Mouse (Mus musculus) left cerebral cortex, adult 9 months (tissue): ENCODE measurements at regions not wholly inside any gene's neighbourhood (a gene's known extent, or its start where the extent isn't known, plus 50 kb on each side); places are given as distances from the start of the nearest gene placed in this dataset.
A peak's percentile ranks its signal among the peaks of the same experiment; 100 is the strongest.

Source experiments
- DNase-seq, 2 experiments: peaks; one replicate each; pipeline ENCODE4 v3.0.0; 2022; ENCODE audit warnings: low spot score in 2 of 2

- DNase-seq, result peak; percentile 15 to 31
Measured at GRCm38 (mm10) chr3:42286471-42286870, 544.1 kb downstream of the D3Ertd751e start.

GRCm38 (mm10) chr3:42312424-42312823, 570.0 kb downstream of the D3Ertd751e start:
- no peak for DNase-seq

GRCm38 (mm10) chr3:42327708-42328107, 585.3 kb downstream of the D3Ertd751e start:
- DNase-seq, result no peak

- DNase-seq, result peak in 1 of 2 experiments; percentile 15
Measured at GRCm38 (mm10) chr3:42342806-42343205, 600.4 kb downstream of the D3Ertd751e start.

GRCm38 (mm10) chr3:42376785-42377184, 634.4 kb downstream of the D3Ertd751e start:
- peak in 1 of 2 experiments; percentile 19 for DNase-seq

- DNase-seq, result peak; percentile 19 to 37
Measured at GRCm38 (mm10) chr3:42382151-42382550, 639.7 kb downstream of the D3Ertd751e start.

GRCm38 (mm10) chr3:42402716-42403115, 660.3 kb downstream of the D3Ertd751e start:
- peak in 1 of 2 experiments; percentile 9 for DNase-seq

- peak; percentile 13 to 64 for DNase-seq
Measured at GRCm38 (mm10) chr3:42408958-42409633, 666.7 kb downstream of the D3Ertd751e start.

- DNase-seq, result no peak
Measured at GRCm38 (mm10) chr3:42427363-42427762, 685.0 kb downstream of the D3Ertd751e start.

GRCm38 (mm10) chr3:42449575-42449974, 707.2 kb downstream of the D3Ertd751e start:
- DNase-seq, result no peak

GRCm38 (mm10) chr3:42464353-42464752, 721.9 kb downstream of the D3Ertd751e start:
- no peak for DNase-seq

GRCm38 (mm10) chr3:42467125-42467524, 724.7 kb downstream of the D3Ertd751e start:
- no peak for DNase-seq

- DNase-seq, result no peak
Measured at GRCm38 (mm10) chr3:42514922-42515593, 772.6 kb downstream of the D3Ertd751e start.

GRCm38 (mm10) chr3:42516286-42516685, 773.9 kb downstream of the D3Ertd751e start:
- no peak for DNase-seq

- no peak for DNase-seq
Measured at GRCm38 (mm10) chr3:42531397-42531796, 789.0 kb downstream of the D3Ertd751e start.

- DNase-seq, result no peak
Measured at GRCm38 (mm10) chr3:42566731-42567130, 824.3 kb downstream of the D3Ertd751e start.

- DNase-seq, result no peak
Measured at GRCm38 (mm10) chr3:42570364-42571024, 828.1 kb downstream of the D3Ertd751e start.

GRCm38 (mm10) chr3:42571877-42572459, 829.6 kb downstream of the D3Ertd751e start:
- DNase-seq, result no peak

GRCm38 (mm10) chr3:42573155-42573554, 830.7 kb downstream of the D3Ertd751e start:
- DNase-seq, result no peak

- no peak for DNase-seq
Measured at GRCm38 (mm10) chr3:42582311-42582710, 839.9 kb downstream of the D3Ertd751e start.

- DNase-seq, result no peak
Measured at GRCm38 (mm10) chr3:42587296-42587932, 845.0 kb downstream of the D3Ertd751e start.

- no peak for DNase-seq
Measured at GRCm38 (mm10) chr3:42589516-42589915, 847.1 kb downstream of the D3Ertd751e start.
